Mouse (Mus musculus) liver, embryonic 15.5 days (tissue): ENCODE measurements around the gene Pald1. TPM values are rescaled to one million over a fixed set of nuclear protein-coding genes. Genes with fewer than 3 reads are reported as not detected.

Experiments
- ATAC-seq: fragments of 200-750 bp; cut with Nextera tagmentation; 2 replicates; pipeline ENCODE4 v1.8.0; 2017; ENCODE audit warnings: moderate number of reproducible peaks, mild to moderate bottlenecking, moderate library complexity; ENCODE audit not compliant: insufficient read depth
- H3K27ac ChIP-seq: fragments of 300-500 bp; sonication (generic); replicated peaks from 2 replicates; pipeline ENCODE4 v1.5.1; 2015; ENCODE audit warnings: mild to moderate bottlenecking, inconsistent platforms
- H3K27me3 ChIP-seq: fragments of 300-500 bp; sonication (generic); 2 replicates; pipeline ENCODE4 v1.6.1; 2015; ENCODE audit warnings: mild to moderate bottlenecking, inconsistent platforms
- H3K36me3 ChIP-seq: fragments of 300-500 bp; sonication (generic); replicated peaks from 2 replicates; pipeline ENCODE4 v1.6.1; 2015; ENCODE audit warnings: moderate library complexity, mild to moderate bottlenecking, inconsistent platforms
- H3K4me1 ChIP-seq: fragments of 300-500 bp; sonication (generic); replicated peaks from 2 replicates; pipeline ENCODE4 v1.6.1; 2015; ENCODE audit warnings: inconsistent platforms
- H3K4me2 ChIP-seq: fragments of 300-500 bp; sonication (generic); 2 replicates; pipeline ENCODE4 v1.6.1; 2015; ENCODE audit warnings: moderate library complexity, mild to moderate bottlenecking, inconsistent platforms
- H3K4me3 ChIP-seq: fragments of 300-500 bp; sonication (generic); replicated peaks from 2 replicates; pipeline ENCODE4 v1.5.1; 2015; ENCODE audit warnings: mild to moderate bottlenecking, inconsistent platforms
- H3K9ac ChIP-seq: fragments of 300-500 bp; sonication (generic); 2 replicates; pipeline ENCODE4 v1.6.1; 2015; ENCODE audit warnings: moderate library complexity, mild to moderate bottlenecking, inconsistent platforms
- H3K9me3 ChIP-seq: fragments of 300-500 bp; sonication (generic); replicated peaks from 2 replicates; pipeline ENCODE4 v1.6.1; 2016; ENCODE audit warnings: inconsistent platforms
- WGBS: fragments of 180-500 bp; shearing (Covaris S2); methylation state at CpG from one replicate; pipeline ENCODE4 v1.1.7; 2015; ENCODE audit warnings: mixed read lengths; ENCODE audit not compliant: insufficient replicate concordance; 5-methylcytosine and 5-hydroxymethylcytosine counted together
- polyA plus RNA-seq: library from polyadenylated mRNA; unstranded; fragments of >200 nt; fragmentation: Nextera tagmentation; extraction: Ambion mirVana; gene quantifications from 2 replicates; pipeline ENCODE4 v1.2.1, GENCODE M21; 2015

Gene Pald1
- polyA plus RNA-seq, 1 experiment from 2014 or later = 6.6 TPM

- Histone ChIP-seq H3K27ac (no peak overlapping the region), H3K4me3 (no peak overlapping the region), H3K27me3 (no peaks in the 10 kb centered on the region), H3K4me1 (peaks cover 10% of the 10 kb centered on the region; the same call in 1 of the 2 replicates), H3K36me3 (no peaks in the 10 kb centered on the region), H3K9me3 (no peaks in the 10 kb centered on the region), H3K9ac (no peak overlapping the region), H3K4me2 (no peak overlapping the region)
- ATAC-seq = no peak
- WGBS = 54% methylated on average over 12 of the region's 12 CpGs
Observed at GRCm38 (mm10) chr10:61308706-61309320, 74.5 kb downstream of the Pald1 start.

- Histone ChIP-seq H3K9me3 (no peaks in the 10 kb centered on the region), H3K4me1 (no peaks in the 10 kb centered on the region), H3K4me3 (no peak overlapping the region), H3K9ac (no peak overlapping the region), H3K27me3 (no peaks in the 10 kb centered on the region), H3K36me3 (no peaks in the 10 kb centered on the region), H3K4me2 (no peak overlapping the region), H3K27ac (no peak overlapping the region)
- WGBS = 37% methylated on average over 13 of the region's 13 CpGs
- ATAC-seq = no peak
Observed at GRCm38 (mm10) chr10:61305928-61306590, 77.3 kb downstream of the Pald1 start.

- WGBS = 79% methylated on average over 6 of the region's 6 CpGs
- Histone ChIP-seq H3K27me3 (no peaks in the 10 kb centered on the region), H3K9ac (no peak overlapping the region), H3K27ac (no peak overlapping the region), H3K4me2 (no peak overlapping the region), H3K4me1 (no peaks in the 10 kb centered on the region), H3K36me3 (no peaks in the 10 kb centered on the region), H3K9me3 (no peaks in the 10 kb centered on the region), H3K4me3 (no peak overlapping the region)
- ATAC-seq = no peak
Observed at GRCm38 (mm10) chr10:61304046-61304445, 79.3 kb downstream of the Pald1 start.

- no peak overlapping the region for H3K9ac ChIP-seq
- H3K4me1 ChIP-seq = no peaks in the 10 kb centered on the region
- H3K27ac ChIP-seq = no peak overlapping the region
- no peak for ATAC-seq
- H3K4me3 ChIP-seq = no peak overlapping the region
- no peaks in the 10 kb centered on the region for H3K9me3 ChIP-seq
- no peaks in the 10 kb centered on the region for H3K36me3 ChIP-seq
- 31% methylated on average over 3 of the region's 3 CpGs for WGBS
- H3K4me2 ChIP-seq = no peak overlapping the region
- no peaks in the 10 kb centered on the region for H3K27me3 ChIP-seq
Observed at GRCm38 (mm10) chr10:61300996-61301395, 82.3 kb downstream of the Pald1 start.

GRCm38 (mm10) chr10:61297477-61297876 is 85.9 kb downstream of the Pald1 start, which contains the start of gene Prf1:
Gene Prf1 (plus strand): TSS chr10:61297833.
- Histone ChIP-seq H3K9me3 (no peaks in the 10 kb centered on the region), H3K9ac (no peak within 1 kb of the TSS), H3K4me3 (no peak within 1 kb of the TSS), H3K4me1 (no peaks in the 10 kb centered on the region), H3K27me3 (no peaks in the 10 kb centered on the region), H3K36me3 (no peaks in the 10 kb centered on the region), H3K27ac (no peak within 1 kb of the TSS), H3K4me2 (no peak within 1 kb of the TSS)
- ATAC-seq = no peak
- WGBS = 30% methylated on average over 7 of the region's 7 CpGs

GRCm38 (mm10) chr10:61296713-61297445 is 86.5 kb downstream of the Pald1 start:
- H3K36me3 ChIP-seq = no peaks in the 10 kb centered on the region
- no peak overlapping the region for H3K9ac ChIP-seq
- ATAC-seq = no peak
- H3K4me3 ChIP-seq = no peak overlapping the region
- no peaks in the 10 kb centered on the region for H3K4me1 ChIP-seq
- no peaks in the 10 kb centered on the region for H3K27me3 ChIP-seq
- no peaks in the 10 kb centered on the region for H3K9me3 ChIP-seq
- H3K27ac ChIP-seq = no peak overlapping the region
- no peak overlapping the region for H3K4me2 ChIP-seq
- 63% methylated on average over 8 of the region's 8 CpGs for WGBS

- Histone ChIP-seq H3K9ac (no peak overlapping the region), H3K27ac (no peak overlapping the region), H3K36me3 (no peaks in the 10 kb centered on the region), H3K4me1 (no peaks in the 10 kb centered on the region), H3K4me2 (no peak overlapping the region), H3K4me3 (no peak overlapping the region), H3K9me3 (no peaks in the 10 kb centered on the region), H3K27me3 (no peaks in the 10 kb centered on the region)
- no peak for ATAC-seq
- 55% methylated on average over 8 of the region's 8 CpGs for WGBS
Observed at GRCm38 (mm10) chr10:61294242-61294641, 89.1 kb downstream of the Pald1 start.

- no peaks in the 10 kb centered on the region for H3K27me3 ChIP-seq
- H3K9me3 ChIP-seq = no peaks in the 10 kb centered on the region
- no peak overlapping the region for H3K9ac ChIP-seq
- WGBS = 21% methylated on average over 2 of the region's 2 CpGs
- H3K4me2 ChIP-seq = no peak overlapping the region
- no peak overlapping the region for H3K27ac ChIP-seq
- H3K36me3 ChIP-seq = no peaks in the 10 kb centered on the region
- H3K4me3 ChIP-seq = no peak overlapping the region
- ATAC-seq = no peak
- peaks cover 3% of the 10 kb centered on the region; the same call in 1 of the 2 replicates for H3K4me1 ChIP-seq
Observed at GRCm38 (mm10) chr10:61290479-61290878, 92.9 kb downstream of the Pald1 start.

- Histone ChIP-seq H3K27me3 (no peaks in the 10 kb centered on the region), H3K4me1 (peaks cover 3% of the 10 kb centered on the region; the same call in 1 of the 2 replicates), H3K4me2 (no peak overlapping the region), H3K9me3 (no peaks in the 10 kb centered on the region), H3K4me3 (no peak overlapping the region), H3K36me3 (no peaks in the 10 kb centered on the region), H3K27ac (no peak overlapping the region), H3K9ac (no peak overlapping the region)
- ATAC-seq = no peak
- 61% methylated on average over 2 of the region's 2 CpGs for WGBS
Observed at GRCm38 (mm10) chr10:61290016-61290415, 93.3 kb downstream of the Pald1 start.

GRCm38 (mm10) chr10:61286246-61286645 is 97.1 kb downstream of the Pald1 start:
- H3K9ac ChIP-seq = no peak overlapping the region
- WGBS = 50% methylated on average over 7 of the region's 7 CpGs
- no peak for ATAC-seq
- H3K4me3 ChIP-seq = no peak overlapping the region
- H3K9me3 ChIP-seq = no peaks in the 10 kb centered on the region
- no peaks in the 10 kb centered on the region for H3K27me3 ChIP-seq
- no peak overlapping the region for H3K4me2 ChIP-seq
- no peaks in the 10 kb centered on the region for H3K36me3 ChIP-seq
- H3K27ac ChIP-seq = no peak overlapping the region
- peaks cover 3% of the 10 kb centered on the region; the same call in 1 of the 2 replicates for H3K4me1 ChIP-seq

GRCm38 (mm10) chr10:61285271-61285670 is 98.1 kb downstream of the Pald1 start:
- no peak overlapping the region for H3K4me2 ChIP-seq
- no peak overlapping the region for H3K9ac ChIP-seq
- WGBS = 70% methylated on average over 11 of the region's 11 CpGs
- peaks cover 3% of the 10 kb centered on the region; the same call in 1 of the 2 replicates for H3K4me1 ChIP-seq
- H3K27me3 ChIP-seq = no peaks in the 10 kb centered on the region
- H3K27ac ChIP-seq = no peak overlapping the region
- H3K36me3 ChIP-seq = no peaks in the 10 kb centered on the region
- H3K9me3 ChIP-seq = no peaks in the 10 kb centered on the region
- no peak overlapping the region for H3K4me3 ChIP-seq
- no peak for ATAC-seq
